Mouse (Mus musculus) layer of hippocampus, postnatal 14 days (tissue): ENCODE results near the gene Map3k4. TPM values are rescaled to one million over a fixed set of nuclear protein-coding genes. Genes with fewer than 3 reads are reported as not detected.
A peak's percentile ranks its signal among the peaks of the same experiment; 100 is the strongest.

Experiments
- DNase-seq, 2 experiments: peaks; one replicate each; pipeline ENCODE4 v3.0.0; 2021 to 2022; ENCODE audit warnings: low spot score in 2 of 2, mixed read lengths in 1 of 2
- long read RNA-seq, 2 experiments: library from polyadenylated mRNA; stranded (forward); transcript quantifications; one replicate each; pipeline ENCODE4 v2.0.0; 2021
- total RNA-seq, 2 experiments: library from RNA; stranded (reverse); gene quantifications; 2 replicates each; pipeline ENCODE4 v1.2.3; 2021

Gene Map3k4
- total RNA-seq = 10 to 100 TPM; 41.5 to 46.0 TPM
- long read RNA-seq, experiment 1, full-length matches to known transcripts = 8 of 18 reads
- long read RNA-seq, experiment 1, partial matches to known transcripts = 9 of 18 reads
- long read RNA-seq, experiment 1, other reads (novel, unspliced or antisense) = 1 of 18 reads
- long read RNA-seq, experiment 2, full-length matches to known transcripts = 16 of 27 reads
- long read RNA-seq, experiment 2, partial matches to known transcripts = 6 of 27 reads
- long read RNA-seq, experiment 2, other reads (novel, unspliced or antisense) = 5 of 27 reads

- DNase-seq = peak; percentile 90 to 91
These were observed at the start of gene Map3k4 for GRCm38 (mm10) chr17:12318663-12319201. Map3k4 (minus strand) TSS chr17:12318796.

- peak; percentile 37 to 60 for DNase-seq
These were observed 48.9 kb upstream of the Map3k4 start for GRCm38 (mm10) chr17:12367373-12367930.

DNA sequence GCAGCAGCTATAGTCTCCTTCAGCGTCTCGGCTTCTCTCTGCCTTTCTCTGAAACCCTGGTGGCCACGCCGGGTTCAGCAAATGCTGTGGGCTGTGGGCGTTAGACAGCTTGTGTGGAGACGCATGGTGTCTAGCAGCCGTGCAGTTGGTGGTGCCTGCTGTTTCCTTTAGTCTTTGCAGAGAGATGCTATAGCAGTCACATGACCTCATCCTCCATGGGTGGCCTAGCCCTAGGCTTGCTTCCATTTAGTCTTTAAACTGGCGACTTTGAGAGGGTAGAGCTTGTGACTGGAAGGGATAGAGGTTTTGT is 45.8 kb upstream of the Map3k4 start:
- DNase-seq = peak; percentile 41 to 52

- no peak for DNase-seq
These were observed 45.2 kb upstream of the Map3k4 start for GRCm38 (mm10) chr17:12363601-12364425.

DNA sequence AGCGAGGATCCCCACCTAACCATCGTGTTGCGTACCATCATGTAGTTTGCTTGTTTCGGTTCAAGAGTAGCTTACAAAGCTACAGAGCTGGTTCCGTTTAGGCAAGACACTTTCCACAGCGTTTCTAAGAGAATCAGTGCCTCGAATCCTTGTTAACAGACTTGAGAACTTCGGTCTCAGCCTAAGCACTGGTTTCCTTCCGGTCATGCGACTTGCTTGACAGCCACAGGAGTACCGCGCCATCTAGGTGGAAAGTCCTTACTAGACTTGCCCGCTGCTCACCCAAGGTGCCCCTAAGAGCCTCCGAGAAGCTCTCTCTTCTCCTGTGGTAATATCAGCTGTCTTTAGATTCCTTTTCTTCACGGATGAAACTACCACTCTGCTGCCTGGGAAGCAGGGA is 41.3 kb upstream of the Map3k4 start:
- DNase-seq = no peak

DNA sequence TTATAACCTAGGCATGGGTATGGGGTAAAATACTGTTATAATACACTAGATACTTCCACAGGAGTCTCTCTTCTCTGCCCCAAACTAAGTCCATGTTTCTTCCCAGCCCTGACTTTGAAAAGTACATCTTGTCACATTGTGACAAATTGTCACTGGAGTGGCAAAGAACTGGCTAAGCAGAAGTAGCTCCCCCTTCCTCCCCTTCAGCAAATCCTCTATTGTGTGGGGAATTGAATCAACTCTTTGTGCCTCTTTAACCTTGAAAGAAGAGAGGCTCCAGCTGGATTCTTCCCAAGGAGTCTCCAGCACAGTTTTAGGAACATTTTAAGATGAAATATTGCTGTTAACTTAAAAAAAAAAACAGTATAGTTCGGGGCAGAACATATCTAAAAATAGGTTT is 34.2 kb upstream of the Map3k4 start:
- DNase-seq = no peak

GRCm38 (mm10) chr17:12351564-12351963 is 33.0 kb upstream of the Map3k4 start:
- DNase-seq = no peak

DNA sequence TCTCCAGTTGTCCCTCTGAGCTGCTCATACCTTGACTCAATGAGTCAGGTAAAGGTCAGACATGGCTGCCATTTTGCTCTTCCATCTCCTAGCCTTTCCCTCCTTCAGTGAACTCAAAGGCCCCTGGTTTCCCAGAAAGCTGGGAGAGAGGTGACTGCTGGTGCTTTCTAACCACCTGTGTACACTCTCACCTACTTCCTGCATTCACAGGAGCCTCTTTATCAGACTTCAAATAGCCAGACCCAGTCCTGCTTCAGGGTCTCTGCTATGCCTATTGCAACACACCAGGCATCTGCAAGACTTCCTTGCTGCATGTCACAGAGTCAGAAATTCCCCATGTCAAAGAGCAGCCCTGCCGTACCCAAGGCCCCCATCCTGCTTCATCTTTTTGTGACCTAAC is 28.9 kb upstream of the Map3k4 start:
- DNase-seq = no peak

- DNase-seq = no peak
These were observed 25.2 kb upstream of the Map3k4 start for GRCm38 (mm10) chr17:12343702-12344376.

DNA sequence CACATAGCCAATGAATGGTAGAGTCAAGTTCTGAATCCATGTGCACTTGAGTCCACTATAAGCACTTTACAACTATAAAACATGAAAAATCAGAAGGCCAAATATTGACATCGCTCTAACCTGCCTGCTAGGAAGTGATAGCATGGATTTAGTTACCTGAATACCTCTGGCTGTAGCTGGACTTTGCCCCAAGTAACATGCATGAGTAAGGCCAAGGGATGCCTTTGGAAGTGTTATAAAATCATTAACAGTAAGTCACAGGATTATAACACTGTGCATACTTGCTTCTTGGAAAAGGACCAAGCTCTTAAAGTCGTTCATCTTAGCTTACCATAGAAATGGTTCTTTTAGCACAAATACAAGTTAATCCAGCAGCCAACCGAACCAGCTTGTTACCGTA is 18.6 kb upstream of the Map3k4 start:
- DNase-seq = no peak

DNA sequence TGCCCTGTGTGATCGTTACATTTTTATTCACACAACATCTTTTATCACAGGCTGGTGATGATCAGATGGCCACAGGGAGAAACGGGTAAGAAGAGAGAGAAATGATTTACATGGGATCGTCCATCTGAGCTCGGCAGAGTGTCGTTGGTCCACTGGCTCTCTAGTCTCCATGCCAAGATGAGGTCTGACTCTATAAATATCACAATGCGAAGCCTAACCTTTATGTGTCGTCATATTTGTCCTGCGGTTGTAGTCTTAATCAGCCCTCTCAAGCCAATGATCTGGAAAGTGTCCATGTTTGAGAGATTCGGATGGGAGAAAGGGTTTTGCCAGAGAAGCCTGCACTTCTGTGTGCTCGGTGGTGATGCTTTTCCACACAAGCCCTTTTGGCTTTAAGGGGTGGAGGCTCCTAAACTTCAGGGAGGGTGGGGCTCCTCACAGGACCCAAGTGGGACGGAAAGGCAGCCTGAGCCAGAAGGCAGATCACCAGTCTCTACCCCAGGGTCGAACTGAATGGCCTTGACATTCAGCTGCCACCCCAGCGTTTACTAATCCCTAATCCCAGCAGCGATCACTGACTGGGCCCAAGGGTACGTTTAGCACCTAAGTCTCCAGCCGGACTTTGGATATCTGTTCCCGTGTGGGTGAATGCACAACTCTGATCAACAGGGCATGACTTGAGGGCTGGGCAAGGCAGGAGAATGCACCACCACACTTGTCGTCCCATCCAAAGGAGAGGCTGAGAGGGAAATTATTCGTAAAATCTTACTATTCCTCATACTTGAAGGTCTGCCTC is 17.7 kb upstream of the Map3k4 start:
- DNase-seq = no peak

DNA sequence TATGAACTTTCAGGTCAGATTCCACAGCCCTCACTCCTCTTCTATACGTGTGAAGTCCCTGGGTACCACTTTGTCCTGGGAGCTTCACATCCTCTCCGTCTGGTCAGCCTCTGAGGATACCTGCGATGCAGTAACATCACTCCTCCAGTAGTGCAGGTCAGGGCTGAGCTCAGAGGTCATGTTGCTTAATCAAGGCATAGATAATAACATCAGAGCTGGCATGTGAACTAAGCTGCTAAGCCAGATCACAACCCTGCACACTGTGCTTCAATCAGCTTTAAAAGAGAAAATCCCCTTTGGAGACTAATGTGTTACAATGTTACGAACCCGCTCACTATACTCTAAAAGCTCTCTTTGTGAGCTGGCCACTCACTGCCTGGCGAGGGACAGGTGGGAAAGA is 16.5 kb upstream of the Map3k4 start:
- DNase-seq = no peak

DNA sequence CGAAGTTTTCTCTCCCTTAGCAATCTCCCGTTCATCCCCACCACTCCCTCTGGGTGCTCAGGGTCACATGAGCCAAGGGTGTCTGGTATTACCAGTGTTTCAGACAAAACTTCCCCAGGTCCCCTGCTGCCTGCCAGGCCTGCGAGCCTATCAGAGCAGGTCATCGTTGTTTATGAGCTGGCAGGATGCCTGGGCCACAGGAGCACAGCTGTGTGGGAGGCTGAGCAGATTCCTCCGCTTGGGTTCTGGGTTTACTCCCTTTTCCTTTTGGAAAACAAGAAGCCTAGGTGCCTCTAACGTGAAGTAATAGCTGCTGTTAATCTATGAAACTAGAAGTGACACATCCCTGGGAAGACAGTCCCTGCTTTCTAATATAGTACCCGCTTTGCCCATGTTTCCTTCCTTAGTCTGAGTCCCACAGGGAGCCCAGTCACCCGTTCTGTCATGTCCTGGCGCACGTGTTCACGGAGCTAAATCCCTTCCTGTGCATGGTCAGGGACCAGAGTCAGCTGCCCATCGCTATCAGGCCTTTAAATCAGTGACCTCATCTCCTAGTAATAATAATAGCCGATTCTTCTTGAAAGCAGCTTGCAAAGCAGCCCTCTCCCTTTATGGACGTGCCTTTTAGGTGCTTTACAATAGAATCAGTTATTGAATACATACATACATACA is 9.4 kb upstream of the Map3k4 start:
- no peak for DNase-seq

DNA sequence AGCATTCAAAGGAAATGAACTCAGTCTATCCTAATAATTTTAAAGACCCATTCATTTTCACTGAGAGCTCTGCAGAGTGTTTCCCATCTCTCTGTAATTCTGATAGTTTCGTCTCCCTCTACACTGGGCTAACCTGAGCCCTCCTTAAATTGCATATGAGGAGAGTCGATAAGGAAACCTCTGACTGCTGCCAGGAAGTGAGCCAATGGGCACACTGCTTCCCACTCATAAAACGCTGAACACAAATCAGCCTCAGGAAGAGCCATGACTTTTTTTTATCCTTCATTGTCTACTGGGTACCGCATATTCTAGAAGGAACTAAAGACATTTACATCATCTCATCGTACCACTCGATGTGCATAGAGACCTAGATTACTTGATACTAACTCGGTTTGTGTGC is 1.2 kb upstream of the Map3k4 start:
- no peak for DNase-seq

- peak in 1 of 2 experiments; percentile 26 for DNase-seq
These were observed 493 bp downstream of the Map3k4 start for GRCm38 (mm10) chr17:12317954-12318651.

GRCm38 (mm10) chr17:12317607-12317953 is 1.0 kb downstream of the Map3k4 start:
- no peak for DNase-seq

DNA sequence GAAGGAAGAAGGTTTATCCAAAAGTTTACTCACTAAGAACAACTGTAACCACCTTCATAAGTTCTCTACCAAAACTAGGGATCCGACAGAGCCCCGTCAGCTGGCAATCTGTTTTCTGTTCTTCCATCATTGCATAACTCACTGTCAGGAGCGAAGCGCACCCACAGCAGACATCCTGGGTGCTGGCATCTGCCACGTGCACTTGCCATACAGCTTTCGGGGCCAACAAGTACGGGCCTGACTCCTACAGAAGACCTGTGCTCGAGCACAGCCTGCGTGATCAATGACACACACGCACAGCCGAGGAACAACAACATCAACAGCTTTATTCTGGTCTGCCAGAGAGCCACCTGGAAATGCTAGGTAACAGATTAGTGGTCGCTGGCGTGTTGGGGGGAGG is 2.3 kb downstream of the Map3k4 start:
- DNase-seq = peak in 1 of 2 experiments; percentile 57

DNA sequence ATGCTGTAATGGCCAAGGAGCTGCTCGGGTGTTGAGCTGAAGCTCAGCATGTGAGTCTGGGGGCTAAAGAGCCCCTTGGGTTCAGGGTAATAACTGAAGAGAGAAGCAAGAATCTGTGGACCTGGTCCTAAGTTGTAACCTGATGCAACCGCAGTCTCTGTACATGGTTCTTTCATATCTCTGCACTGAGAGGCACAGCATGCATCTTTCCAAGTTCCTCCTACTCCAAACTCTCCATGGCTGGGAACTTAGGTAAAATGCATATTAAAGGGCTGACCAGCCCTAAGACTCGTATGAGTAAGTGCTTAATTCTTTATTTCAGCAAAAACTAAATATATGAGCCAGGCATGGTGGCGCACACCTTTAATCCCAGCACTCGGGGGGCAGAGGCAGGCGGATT is 6.3 kb downstream of the Map3k4 start:
- DNase-seq = no peak

DNA sequence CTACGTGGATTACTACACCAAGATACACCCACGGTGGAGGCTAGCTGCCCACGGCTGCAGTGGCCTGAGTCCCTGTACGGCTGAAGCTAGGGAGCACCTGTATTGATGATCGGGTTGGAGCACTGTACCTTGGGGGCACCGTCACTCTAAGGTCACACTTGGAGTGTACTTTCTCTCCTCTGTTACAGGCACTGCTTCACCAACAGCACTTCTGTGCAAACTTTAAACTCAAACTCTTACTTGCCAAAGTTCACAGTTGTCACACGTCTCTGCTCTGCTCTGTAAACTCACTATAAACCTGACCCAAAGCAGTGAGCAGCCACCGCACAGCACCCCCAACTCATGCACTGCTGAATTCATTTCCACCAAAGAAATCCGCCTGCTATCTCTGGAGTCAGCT is 9.1 kb downstream of the Map3k4 start:
- DNase-seq = no peak

DNA sequence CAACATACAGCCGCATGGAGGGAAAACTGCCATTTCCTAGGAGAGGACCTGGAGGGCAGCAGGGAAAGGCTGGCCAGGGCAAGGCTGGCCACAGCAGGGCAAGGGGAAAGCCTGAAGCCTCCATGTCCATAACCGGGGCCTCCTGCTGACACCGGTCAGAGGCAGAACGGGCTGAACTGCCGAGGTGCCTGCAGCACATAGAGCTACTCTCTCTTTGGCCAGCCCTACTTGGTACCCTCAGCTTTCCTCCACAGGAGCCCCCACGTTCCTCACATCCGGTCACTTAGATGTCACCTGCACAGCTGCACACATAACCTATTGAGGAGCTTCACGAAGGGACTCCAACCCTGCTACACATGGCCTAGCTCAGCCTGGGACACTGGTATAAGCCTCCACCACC is 9.5 kb downstream of the Map3k4 start:
- DNase-seq = no peak
